Mouse (Mus musculus): ENCODE data around the gene Hmgb1.

Hmgb1 gene

DNA sequence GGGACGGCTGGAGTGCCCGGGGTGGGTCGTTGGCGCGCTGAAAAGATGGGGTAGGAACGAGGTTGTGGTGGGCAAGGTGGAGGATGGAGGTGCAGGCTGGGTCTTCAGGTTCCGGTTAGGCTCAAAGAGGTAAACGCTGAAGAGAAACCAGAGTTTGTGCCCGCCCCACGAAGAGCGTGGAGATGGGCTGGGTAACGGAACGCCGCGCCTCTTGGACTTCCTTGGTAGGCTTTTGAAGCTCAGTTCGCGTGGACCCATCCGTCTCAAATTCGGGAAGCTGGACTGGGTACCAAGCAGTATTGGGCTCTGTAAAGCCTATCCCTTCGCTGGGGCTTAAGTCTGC lies 526 bp upstream of the Hmgb1 start:
- DNase-seq, result no peak

DNA sequence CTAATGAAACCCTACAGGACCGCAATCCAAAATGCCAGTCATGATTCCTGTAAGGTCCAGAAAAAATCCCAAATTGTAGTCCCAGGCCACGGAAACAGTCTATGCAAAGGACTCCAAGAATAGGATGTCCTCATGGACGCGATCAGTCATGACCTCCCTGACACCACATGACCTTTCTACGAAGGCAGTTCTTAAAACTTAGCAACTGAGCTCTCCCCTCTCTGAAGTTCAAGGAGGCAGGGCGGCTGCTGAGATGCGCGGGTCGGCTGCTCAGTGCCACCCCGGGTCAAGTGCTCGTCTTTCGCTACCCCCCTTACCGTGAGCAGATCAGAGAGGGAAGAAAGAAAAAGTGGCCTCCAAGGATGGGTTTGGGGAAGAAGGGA lies 577 bp downstream of the Hmgb1 start:
- no peak for DNase-seq

DNA sequence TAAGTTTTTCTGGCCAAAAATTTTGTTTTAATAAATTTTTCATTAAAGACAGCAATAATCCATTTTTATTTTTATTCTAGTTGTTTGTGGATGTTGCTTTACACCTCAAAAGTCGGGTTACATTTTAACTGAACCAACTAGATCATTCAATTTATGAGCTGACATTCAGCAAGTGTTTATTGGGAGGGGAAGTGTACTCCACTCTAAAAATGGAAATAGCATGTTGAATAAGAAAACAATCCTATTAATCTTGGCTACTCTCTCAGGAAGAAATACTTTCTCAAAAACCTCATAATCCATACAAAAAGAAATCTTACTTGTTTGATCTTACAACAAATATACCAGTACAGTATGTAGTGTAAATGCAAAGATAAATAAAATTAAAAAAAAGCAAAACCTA lies 1.2 kb downstream of the Hmgb1 start:
- no peak for DNase-seq

DNA sequence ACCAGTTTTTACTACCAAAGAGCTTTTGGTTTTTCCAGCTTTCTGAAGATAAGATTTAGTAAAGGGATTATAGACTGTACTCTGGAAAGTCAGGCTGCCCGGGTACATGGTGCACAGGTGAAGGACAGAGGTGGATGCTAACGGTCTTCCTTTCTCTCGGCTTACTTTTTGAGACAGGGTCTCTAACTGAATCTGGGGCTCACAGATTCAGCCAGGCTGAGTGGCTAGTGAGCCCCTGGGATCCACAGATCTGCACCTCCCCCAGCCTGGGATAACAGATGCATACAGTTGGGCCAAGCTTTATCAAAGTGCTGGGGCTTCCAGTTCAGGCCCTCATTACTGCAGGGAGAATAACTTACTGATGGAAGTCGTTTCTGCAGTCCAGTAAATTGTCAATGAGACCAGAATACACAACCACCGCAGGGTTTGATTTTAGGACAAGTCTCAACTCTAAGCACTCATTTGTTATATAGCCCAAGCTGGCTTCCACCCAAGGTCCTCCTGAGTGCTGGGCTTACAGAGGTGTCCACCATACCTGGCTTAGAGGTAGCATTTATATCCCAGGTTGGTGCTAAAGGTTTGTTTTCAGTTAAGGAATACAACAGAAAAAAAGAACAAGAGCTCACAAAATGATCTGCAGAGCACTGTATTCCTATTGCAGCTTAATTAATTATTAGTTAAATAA lies 2.0 kb downstream of the Hmgb1 start:
- no peak for DNase-seq

DNA sequence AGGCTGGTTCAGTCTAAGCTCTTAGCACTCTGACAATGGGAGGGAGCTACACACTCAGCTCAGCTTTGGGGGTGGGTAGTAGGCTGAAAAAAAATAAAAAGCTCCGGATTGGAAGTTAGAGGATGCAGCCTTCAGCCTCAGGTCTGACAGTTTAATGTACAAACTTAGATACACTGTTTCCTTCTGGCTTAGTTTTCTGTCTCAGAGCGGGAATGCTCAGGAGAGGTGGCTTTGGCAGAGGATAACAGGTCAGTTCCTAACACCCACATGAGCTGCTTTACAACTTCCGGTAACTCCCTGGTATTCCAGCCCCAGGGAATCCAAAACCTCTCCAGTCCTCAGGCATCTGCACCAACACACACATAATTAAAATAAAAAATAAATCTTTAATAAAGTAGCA lies 4.5 kb downstream of the Hmgb1 start:
- no peak for DNase-seq

DNA sequence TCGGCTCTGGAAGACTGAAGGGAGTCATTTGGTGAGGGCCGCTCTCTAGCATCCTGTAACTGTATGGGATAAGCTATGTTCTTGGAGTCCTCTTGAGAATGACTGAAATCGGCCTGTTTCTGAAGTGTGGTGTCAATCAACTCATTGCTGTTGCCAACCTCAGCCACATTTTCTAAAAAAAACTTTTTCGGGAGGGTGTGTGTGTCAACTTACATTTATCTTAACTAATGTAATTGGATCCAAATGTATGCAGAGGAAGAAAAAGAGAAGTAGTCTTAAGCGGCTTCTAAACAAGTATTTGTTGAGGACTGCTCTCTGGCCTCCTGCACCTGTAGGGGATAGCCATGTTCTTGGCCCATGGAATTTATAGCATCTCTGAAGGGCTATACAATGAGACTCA lies 6.2 kb downstream of the Hmgb1 start:
- no peak for DNase-seq

DNA sequence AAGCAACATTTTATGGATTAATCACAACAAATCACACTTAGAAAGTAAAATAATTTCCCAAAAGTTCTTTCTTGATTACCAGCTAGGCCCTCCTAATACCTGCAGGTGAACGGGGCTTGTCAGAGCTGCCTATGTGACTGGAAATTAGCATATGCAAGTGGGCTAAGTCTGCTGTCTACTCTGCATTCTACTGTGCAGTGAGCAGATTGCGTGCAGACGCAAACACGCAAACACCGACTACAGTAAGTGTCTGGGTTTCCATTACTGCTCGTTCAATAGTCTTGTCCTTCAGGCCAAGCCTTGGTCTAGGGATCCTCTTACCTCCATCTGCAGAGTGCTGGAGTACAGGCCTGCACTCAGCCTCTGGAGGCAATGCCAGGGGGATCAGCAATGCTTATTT lies 8.6 kb downstream of the Hmgb1 start:
- no peak for DNase-seq

DNA sequence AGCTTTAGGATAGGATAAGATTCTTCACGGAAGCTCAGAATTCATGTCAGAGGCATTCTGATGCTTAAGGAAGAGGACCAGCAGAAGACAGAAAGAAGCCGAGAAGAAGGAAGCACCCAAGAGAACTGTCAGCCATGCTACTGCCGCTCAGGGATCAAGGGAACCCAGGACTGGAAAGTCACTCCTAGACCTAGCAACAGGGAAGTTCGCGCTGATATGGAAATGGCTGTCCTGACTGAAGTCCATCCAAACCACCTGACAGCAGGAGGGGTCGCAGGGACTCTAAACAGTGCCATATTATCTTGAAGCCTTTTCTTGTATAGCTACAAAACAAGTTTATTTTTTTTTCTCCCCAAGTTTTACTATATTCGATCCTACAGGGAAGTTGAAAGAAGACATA lies 9.8 kb downstream of the Hmgb1 start:
- DNase-seq, result no peak

DNA sequence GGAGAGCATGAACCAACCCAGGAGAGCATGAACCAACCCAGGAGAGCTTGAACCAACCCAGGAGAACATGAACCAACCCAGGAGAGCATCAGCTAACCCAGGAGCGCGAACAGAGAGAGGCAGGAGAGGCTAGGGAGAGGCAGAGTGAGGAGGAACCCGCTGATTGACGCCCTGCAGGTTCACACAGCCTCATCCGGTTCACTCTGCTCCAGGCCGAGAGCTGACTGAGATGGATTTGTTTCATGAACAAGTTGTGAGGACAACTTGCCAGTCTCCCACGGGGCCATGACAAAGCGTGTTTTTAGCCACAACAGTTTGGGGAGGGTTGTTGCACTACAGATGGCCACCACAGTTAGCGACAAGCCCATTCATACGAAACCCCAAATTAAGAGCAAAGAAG lies 12.0 kb downstream of the Hmgb1 start:
- DNase-seq, result no peak

DNA sequence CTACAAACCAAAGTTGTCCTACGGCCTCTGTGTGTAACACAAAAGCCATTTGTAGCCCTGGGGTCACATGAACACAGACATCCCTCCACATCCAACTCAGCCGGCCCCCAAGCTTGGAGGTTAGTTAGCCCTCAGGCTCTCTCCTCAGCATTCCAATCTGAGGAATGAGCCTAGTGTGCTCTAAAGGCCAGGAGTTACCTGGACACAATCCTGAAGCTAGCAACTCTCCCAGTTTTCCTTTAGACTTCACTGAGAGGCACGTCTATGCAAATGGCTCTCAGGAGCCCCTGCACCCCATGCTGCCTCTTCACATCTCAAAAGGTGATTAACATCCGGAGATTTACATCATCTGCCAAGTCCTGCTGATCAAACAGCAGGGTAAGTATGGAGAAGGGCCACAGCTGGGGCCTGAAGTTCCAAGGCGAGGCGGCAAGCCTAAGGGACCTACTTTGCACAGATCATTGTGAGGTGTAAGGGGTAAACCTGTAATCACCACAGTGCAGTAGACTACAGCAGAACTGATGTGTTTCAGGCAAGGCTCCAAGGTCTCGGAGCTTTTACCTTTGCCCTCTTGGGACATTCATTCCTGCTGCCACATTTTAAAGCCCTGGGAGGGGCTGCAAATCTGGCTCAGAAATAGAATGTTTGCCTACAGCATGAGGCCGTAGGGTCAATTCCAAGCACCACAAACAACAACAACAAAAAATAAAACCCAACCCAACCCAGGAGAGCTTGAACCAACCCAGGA lies 13.3 kb downstream of the Hmgb1 start:
- DNase-seq, result no peak

DNA sequence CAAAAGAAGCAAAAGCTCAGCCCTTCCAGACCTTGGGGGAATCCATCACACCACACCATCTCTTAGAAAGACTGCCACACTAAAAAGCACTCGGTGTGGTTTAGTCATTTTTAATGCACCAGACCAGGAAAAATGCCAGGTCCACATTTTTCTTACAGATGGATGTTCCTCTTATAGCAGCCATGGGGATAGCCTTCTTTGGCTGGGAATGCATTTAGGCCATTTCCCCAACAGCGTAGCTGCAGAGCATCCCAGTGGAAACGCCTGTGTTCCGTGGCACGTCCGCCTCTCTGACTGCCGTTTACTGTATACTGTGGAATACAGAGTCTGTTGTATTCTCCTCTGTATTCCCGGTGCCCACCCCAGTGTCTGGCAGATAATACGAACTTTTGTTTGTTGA lies 15.5 kb downstream of the Hmgb1 start:
- peak; percentile 26 for DNase-seq

DNA sequence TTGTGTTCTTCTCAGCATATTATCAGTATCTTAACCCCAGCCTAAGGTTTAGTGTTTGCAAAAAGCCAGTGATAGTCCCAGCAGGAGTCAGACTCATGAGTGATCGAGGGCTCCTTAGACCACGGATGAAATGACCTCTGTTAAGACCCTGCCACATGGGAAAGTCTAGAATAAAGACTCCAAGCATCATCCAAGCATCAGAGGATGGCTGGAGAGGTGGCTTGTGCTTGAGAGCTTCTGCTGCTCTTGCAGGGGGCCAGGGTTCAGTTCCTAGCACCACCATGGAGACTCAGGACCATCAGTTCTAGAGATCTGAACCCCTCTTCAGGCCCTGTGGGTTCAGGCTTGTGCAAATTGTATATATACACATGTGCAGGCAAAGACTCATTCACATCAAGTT lies 16.2 kb downstream of the Hmgb1 start:
- no peak for DNase-seq

DNA sequence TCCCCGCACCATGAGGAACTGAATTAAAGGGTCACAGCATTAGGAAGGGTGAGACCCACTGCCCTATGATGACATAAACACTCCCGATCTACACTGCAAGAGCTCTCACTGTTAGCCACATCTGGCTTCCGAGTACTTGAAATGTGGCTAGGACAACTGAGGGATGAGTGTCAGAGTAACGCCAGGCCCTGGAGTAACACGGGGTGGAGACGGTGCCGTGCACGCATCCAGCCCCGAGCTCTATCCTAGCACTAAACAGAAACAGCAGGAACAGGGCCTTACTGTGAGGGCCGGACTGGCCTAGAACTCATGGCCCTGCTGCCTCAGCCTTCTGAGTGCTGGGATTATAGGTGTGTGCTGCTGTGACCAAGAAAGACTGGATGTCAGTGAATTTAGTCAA lies 18.3 kb downstream of the Hmgb1 start:
- DNase-seq, result no peak

DNA sequence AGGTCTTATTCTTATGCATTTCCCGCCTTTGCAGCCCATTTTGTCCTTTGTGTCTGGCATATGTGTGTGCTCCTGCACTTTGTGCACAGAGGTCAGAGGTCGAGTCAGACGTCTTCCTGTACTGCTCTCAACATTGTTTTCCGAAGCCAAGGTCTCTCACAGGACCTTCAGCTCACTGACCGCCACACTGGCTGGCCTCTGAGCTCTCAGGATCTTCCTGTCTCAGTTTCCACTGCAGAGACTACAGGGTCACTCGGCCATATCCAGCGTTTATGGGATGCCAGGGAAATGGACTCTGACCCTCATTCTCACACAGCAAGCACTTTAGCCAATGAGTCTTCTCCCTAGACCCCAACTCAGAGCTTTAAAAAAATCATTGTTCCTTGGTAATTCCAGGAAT lies 19.4 kb downstream of the Hmgb1 start:
- DNase-seq, result no peak

DNA sequence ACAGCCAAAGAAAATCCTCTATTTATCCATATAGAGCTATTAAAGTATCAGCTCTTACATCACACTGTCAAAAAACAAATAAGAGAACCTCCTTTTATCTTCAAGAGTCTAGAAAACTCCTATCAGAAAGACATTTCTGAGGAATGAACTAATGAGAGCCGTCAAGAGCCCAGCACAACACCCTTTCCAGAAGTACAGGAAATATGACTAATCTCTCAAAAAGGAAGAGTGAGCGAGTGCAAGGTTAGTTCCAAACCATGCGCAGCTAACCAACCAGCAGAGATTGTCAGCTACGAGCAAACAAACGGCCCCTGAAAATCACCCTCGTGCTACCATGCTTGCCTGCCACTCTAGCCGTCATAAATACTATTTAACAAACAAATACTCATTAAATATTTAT lies 21.4 kb downstream of the Hmgb1 start:
- no peak for DNase-seq

DNA sequence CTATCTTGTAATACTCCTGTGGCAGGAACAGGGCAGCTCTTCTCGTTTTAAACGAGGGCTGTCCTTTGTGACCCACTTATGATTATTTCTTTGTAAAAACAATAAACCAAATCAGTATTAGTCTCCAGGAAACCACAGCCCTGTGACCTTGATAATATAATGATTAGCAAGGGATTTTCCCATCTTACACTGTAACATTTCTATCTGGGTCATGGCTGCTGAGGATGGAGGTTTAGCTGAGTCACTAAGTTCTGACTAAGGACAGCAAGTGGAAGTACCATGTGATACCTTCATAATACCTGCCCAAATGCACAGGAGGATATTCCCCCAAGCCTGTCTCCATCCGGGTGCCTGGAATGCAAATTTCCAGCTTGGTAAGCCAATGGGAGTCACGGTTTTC lies 23.8 kb downstream of the Hmgb1 start:
- no peak for DNase-seq

DNA sequence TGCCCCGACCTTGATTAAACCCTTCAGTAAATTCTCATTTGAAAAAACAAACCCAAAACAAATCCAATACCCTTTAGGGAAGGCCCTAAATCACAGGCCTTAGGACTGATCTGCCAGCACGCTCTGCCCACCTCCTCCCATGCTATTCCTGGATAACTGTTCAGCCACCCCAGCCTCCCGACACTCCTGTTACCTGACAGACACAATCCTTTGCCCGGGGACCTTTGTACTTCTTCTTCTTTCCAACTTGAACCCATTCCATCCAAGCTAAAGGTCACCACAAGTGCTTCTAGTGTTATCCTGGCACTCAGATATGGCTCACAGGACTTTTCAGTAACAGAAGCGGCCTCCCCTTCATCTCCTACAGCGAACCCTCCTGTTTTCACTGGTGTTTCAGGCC lies 25.3 kb downstream of the Hmgb1 start:
- no peak for DNase-seq

DNA sequence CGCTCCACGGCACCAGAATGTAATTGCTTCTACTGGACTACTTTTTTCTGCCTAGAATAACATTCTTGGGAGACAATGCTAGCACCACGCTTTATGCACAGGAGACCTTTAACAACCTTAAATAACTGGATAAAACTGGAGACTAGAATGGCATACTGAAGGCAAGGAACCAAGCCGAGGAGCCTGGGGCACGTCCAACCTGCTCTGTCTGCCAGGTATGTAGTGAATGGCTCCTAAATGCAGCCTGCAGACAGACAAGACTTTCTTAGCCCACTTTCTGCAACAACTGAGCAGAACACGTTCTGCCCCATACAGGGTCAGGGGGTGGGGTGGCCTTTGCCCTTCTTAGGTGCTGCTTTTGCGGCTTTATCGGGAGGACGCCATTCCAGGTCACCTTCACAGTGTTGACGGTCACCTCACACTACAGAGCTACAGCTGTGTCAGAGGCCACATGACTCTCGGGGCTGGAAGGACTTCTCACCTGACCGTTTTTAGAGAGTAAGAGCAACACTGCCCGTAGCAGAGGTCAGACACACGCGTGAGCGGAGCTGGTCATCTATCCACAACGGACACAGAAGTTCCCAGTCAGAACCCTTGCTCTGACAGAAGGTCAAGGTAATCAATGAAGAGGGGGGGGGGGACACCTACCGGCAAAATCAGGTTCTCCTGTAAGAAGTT lies 27.3 kb downstream of the Hmgb1 start:
- DNase-seq, result no peak

DNA sequence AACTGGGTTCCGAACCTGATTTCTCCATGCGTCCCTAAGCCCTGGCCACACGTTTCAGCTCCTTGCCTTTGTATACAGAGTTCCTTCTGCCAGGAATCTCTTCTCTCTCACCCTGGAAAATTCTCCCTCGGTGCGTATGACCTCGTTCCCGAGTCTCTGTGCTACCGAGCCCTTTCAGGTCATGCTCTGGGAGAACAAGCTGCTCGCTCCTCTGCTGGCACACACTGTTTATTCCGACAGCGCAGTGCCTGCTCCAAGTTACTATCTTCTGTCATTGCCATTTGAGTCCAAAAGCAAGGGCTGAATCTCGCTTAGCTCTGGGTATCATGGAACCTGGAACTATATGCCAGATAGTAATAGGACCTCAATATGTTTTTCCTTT lies 31.5 kb downstream of the Hmgb1 start:
- no peak for DNase-seq

DNA sequence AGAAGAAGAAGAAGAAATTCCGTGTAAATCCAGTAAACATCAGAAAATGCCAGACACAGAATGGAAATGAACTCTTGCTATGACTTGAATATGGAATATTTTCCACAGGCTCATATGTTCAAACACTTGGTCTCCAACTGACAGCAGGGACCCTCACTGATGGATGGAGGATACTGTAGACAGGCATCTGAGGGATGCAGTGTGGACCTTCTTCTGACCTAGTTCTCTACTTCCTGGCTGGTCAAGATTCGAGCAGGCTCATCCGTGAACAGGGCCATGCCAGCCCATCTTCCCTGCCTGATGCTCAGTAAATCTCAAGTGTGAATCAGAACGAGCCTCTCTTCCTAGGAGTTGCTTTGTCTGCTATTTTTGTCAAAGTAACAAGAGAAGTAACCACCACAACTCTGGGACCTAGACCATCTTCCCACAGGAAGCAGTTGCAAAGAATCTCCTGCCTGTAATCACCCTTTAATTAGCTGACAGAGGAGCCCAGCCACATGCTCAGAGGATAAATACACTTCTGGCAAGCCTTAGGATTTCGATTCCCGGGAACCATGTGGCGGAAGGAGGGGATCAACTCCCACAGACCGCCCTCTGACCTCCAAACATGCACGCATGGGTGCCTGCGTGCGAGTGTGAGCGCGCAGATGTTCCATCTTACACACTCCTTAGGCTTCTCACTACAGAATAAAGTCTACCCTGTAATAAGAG lies 32.1 kb downstream of the Hmgb1 start:
- no peak for DNase-seq

DNA sequence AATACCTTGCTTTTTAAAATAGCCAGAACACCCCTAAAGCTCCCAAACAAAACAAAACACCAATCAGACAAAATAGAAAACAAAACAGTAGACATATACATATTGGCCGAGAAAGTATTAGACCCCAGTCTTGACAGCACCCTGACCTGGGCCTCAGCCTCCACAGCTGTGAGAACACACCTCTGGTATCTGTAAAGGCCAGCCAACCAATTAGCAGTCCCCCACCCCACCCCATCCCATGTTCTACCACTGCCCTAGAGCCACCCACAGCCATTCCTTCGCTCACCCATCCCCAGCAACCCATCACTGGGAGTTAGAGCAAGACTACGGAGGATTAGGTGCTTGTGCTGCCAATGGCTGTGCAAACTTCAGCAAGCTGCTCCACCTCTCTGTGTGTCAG lies 33.4 kb downstream of the Hmgb1 start:
- no peak for DNase-seq

DNA sequence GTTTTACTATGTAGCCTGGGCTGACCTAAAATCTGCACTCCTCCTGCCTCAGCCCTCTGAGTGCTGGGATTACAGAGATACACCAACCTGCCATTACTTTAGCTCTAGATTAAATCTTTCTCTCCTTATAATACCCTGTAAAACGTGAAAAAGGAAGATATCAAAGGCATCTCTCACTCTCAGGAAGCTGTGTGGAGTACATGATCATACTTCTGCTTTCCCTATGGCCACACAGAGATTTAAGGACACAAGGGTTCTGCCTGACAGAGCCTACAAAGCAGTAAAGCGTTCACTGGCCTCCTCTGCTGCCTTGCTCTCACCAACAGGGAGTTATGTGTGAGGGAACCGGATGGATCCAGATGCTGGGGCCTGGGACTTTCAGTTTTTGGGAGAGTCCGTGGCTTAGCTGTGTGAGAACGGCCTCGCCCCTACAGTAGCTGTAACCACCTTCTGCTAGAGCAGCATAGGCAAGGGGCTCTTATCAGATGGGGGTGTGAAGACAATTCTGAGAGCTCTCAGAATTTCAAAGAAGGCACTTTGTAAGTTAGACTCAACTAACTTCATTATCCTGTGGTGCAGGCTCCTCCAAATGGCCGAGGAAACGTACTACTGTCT lies 36.8 kb downstream of the Hmgb1 start:
- DNase-seq, result no peak

DNA sequence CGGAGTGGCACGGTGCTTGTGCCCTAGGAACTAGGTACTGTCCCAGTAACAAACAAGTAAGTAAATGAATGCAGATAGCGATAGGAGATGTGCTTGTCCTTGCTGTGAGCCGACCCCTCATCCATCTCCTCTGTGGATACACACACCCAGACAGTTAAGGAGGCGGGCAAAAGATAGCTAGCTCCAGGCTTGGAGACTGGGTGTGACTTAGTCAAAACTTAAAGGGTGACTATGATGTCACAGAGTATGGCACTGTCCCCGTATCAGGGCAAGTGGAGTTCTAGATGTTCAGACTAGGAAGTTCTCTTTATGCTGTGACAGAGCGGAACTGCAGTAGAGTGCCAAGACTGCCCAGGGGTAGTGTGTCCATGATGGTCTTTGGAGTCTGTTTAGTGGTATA lies 37.6 kb downstream of the Hmgb1 start:
- no peak for DNase-seq

Measured in right cerebral cortex, postnatal 25 days (tissue).